Mouse (Mus musculus): ENCODE data around the gene Gas7.

- TF ChIP-seq CTCF (IDR thresholded peaks at IDR 0.05; ENCODE audit: low read depth, low read length) = no peak
- no peak for TF ChIP-seq TAL1 (conservative IDR thresholded peaks at IDR 0.05; ENCODE audit: low read depth, low read length)
- TF ChIP-seq GATA1 (IDR thresholded peaks at IDR 0.05; ENCODE audit: borderline replicate concordance, low read length) = no peak
- TF ChIP-seq POLR2AphosphoS5 (IDR thresholded peaks at IDR 0.05; ENCODE audit: insufficient replicate concordance, low read depth, low read length) = no peak
- TF ChIP-seq GATA2 (IDR thresholded peaks at IDR 0.05; ENCODE audit: borderline replicate concordance, low read depth, low read length) = no peak
Observed at GRCm38 (mm10) chr11:67565512-67565911, 110.3 kb downstream of the Gas7 start.

All from G1E (cell line).